Mouse (Mus musculus) liver, adult 2 months (tissue): ENCODE results near the gene Loxl3.

Experiments used
- CTCF ChIP-seq: fragments of 200-500 bp; IDR thresholded peaks from 2 replicates; pipeline ENCODE4 v1.5.1; 2011; ENCODE audit warnings: low read depth, low read length, control low read depth
- POLR2A ChIP-seq: fragments of 200-500 bp; IDR thresholded peaks from 2 replicates; pipeline ENCODE4 v1.6.1; 2011; ENCODE audit warnings: low read length, control low read depth; ENCODE audit not compliant: insufficient read depth; ENCODE audit errors: extremely low read depth

DNA sequence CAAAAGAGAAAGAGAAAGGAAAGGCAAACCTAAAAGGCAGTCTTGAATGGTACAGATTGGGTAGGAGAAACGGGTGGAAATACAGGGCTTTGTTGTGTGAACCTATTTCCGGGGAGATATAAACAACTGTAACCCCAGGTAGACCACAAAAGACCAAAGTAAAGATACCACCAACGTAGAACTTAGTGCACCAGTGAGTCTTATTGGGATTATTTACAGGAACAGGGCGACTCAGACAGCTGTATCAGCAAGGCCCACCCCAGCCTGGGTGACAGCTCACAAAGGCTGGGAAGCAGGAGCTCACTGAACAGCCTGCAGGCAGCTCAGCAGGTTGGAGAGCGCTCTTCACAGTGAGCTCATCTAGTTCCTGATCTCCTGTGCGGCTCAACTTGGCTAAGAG lies 62.0 kb downstream of the Loxl3 start:
- no peak for TF ChIP-seq CTCF
- no peak for TF ChIP-seq POLR2A
